Mouse (Mus musculus) cerebellum, adult 2 months (tissue): ENCODE measurements at regions not wholly inside any gene's neighbourhood (a gene's known extent, or its start where the extent isn't known, plus 50 kb on each side); places are given as distances from the start of the nearest gene placed in this dataset.

ENCODE experiments used
- CTCF ChIP-seq: fragments of 200-500 bp; IDR thresholded peaks from 2 replicates; pipeline ENCODE4 v1.5.1; 2011; ENCODE audit warnings: low read depth, mild to moderate bottlenecking, control low read depth, low read length, moderate library complexity, borderline replicate concordance; ENCODE audit not compliant: insufficient read depth
- POLR2A ChIP-seq: fragments of 200-500 bp; IDR thresholded peaks from 2 replicates; pipeline ENCODE4 v1.6.1; 2011; ENCODE audit warnings: low read length, control low read depth, borderline replicate concordance; ENCODE audit not compliant: insufficient read depth

- no peak for TF ChIP-seq CTCF
- no peak for TF ChIP-seq POLR2A
Observed at GRCm38 (mm10) chr9:84719396-84719795, 593.2 kb upstream of the Gm11114 start.
